In the genomic region with DNA sequence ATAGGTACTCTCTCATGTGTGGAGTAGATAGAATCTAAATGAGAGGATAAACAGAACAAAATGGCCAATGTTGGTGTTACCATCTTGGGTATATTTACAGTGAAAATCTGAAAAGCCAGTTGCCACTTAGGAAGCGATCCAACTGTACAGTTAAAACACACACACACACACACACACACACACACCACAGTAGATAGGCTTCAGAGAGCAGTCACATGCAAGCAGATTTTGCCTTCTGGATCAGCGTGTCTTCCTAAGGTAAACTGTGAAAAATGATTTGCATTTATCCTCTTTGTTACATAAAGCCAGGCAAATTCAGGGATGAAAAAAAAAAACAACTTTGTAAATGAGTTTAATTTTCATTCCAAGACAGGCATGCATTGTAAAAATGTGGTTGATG, we compare ENCODE assay signal across 14 mouse cellular contexts.
"Had no signal": no experiment of that assay in that cellular context is flagged by ENCODE, and none has a peak within 500 bp of the region (broad histone marks: within the 10 kb centered on the region; RNA-seq: fewer than 3 reads in every experiment).

No protein-coding gene starts in this region.

- H3K27ac ChIP-seq: layer of hippocampus, adult 2 months; limb, embryonic 10.5 days; liver, embryonic 15.5 days; midbrain, embryonic 13.5 days; neural tube, embryonic 15.5 days had no signal

- H3K4me1 ChIP-seq: limb, embryonic 10.5 days; liver, embryonic 15.5 days; neural tube, embryonic 15.5 days had no signal

- ATAC-seq: lung, postnatal 0 days; midbrain, embryonic 13.5 days had no signal

- H3K4me3 ChIP-seq: layer of hippocampus, adult 2 months; limb, embryonic 10.5 days; liver, embryonic 15.5 days; midbrain, embryonic 13.5 days; myocyte; neural tube, embryonic 15.5 days had no signal

- H3K27me3 ChIP-seq: liver, embryonic 15.5 days; midbrain, embryonic 13.5 days; neural tube, embryonic 15.5 days had no signal

- H3K9ac ChIP-seq: liver, embryonic 15.5 days; midbrain, embryonic 13.5 days; neural tube, embryonic 15.5 days had no signal

- H3K4me2 ChIP-seq: liver, embryonic 11.5 days; liver, embryonic 15.5 days; midbrain, embryonic 13.5 days; neural tube, embryonic 15.5 days had no signal

- H3K36me3 ChIP-seq: limb, embryonic 10.5 days; liver, embryonic 15.5 days; midbrain, embryonic 13.5 days; neural tube, embryonic 15.5 days had no signal

- DNase-seq: kidney, postnatal 10 days; kidney, postnatal 4 days; lung, adult 2 months; lung, postnatal 36 days; spleen, adult 18-20 months; thymus, postnatal 36 days had no signal

- H3K9me3 ChIP-seq: limb, embryonic 10.5 days; liver, embryonic 15.5 days; midbrain, embryonic 13.5 days; neural tube, embryonic 15.5 days had no signal
